Mouse (Mus musculus) liver, embryonic 11.5 days (tissue): ENCODE measurements around the gene Map4k4. TPM values are rescaled to one million over a fixed set of nuclear protein-coding genes. Genes with fewer than 3 reads are reported as not detected.
A peak's percentile ranks its signal among the peaks of the same experiment; 100 is the strongest.

Source experiments
- ATAC-seq: fragments of 200-750 bp; cut with Nextera tagmentation; replicated peaks from 2 replicates; pipeline ENCODE4 v1.8.0; 2017; ENCODE audit warnings: moderate number of reproducible peaks, mild to moderate bottlenecking, moderate TSS enrichment, moderate library complexity; ENCODE audit not compliant: low FRiP score
- DNase-seq: peaks from one replicate; pipeline ENCODE4 v3.0.0-alpha.2; 2017; ENCODE audit warnings: low spot score
- H3K27ac ChIP-seq: fragments of 300-500 bp; sonication (generic); 2 replicates; pipeline ENCODE4 v1.5.1; 2014; ENCODE audit warnings: mild to moderate bottlenecking, low read depth, low read length, control low read depth
- H3K27me3 ChIP-seq: fragments of 300-500 bp; sonication (generic); replicated peaks from 2 replicates; pipeline ENCODE4 v1.6.1; 2014; ENCODE audit warnings: low read length, mixed read lengths; ENCODE audit not compliant: control insufficient read depth, insufficient read depth
- H3K36me3 ChIP-seq: fragments of 300-500 bp; sonication (generic); 2 replicates; pipeline ENCODE4 v1.6.1; 2014; ENCODE audit warnings: mild to moderate bottlenecking, low read length, moderate library complexity, mixed read lengths; ENCODE audit not compliant: control insufficient read depth, insufficient read depth
- H3K4me1 ChIP-seq: fragments of 300-500 bp; sonication (generic); replicated peaks from 2 replicates; pipeline ENCODE4 v1.6.1; 2014; ENCODE audit warnings: low read length, mixed read lengths; ENCODE audit not compliant: control insufficient read depth, insufficient read depth
- H3K4me2 ChIP-seq: fragments of 300-500 bp; sonication (generic); 2 replicates; pipeline ENCODE4 v1.6.1; 2014; ENCODE audit warnings: mild to moderate bottlenecking, control low read depth, moderate library complexity
- H3K4me3 ChIP-seq: fragments of 300-500 bp; sonication (generic); 2 replicates; pipeline ENCODE4 v1.5.1; 2014; ENCODE audit warnings: low read depth, low read length, control low read depth
- H3K9ac ChIP-seq: fragments of 300-500 bp; sonication (generic); 2 replicates; pipeline ENCODE4 v1.6.1; 2014; ENCODE audit warnings: low read depth, low read length, control low read depth
- H3K9me3 ChIP-seq: fragments of 300-500 bp; sonication (generic); 2 replicates; pipeline ENCODE4 v1.6.1; 2016; ENCODE audit warnings: low read length, inconsistent platforms, mixed read lengths; ENCODE audit not compliant: control insufficient read depth
- WGBS: fragments of 180-500 bp; shearing (Covaris S2); extraction: QIAGEN DNeasy Blood & Tissue Kit; methylation state at CpG from one replicate; pipeline ENCODE4 v1.1.7; 2014; 5-methylcytosine and 5-hydroxymethylcytosine counted together
- polyA plus RNA-seq: library from polyadenylated mRNA; unstranded; fragments of >200 nt; fragmentation: Nextera tagmentation; extraction: Ambion mirVana; gene quantifications from 2 replicates; pipeline ENCODE4 v1.2.1, GENCODE M21; 2014

The Map4k4 gene
- polyA plus RNA-seq, 1 experiment from 2014 or later: 13.6 TPM

- 58% methylated on average over 4 of the region's 4 CpGs for WGBS
Measured at GRCm38 (mm10) chr1:39944972-39945323, 44.2 kb downstream of the Map4k4 start.

DNA sequence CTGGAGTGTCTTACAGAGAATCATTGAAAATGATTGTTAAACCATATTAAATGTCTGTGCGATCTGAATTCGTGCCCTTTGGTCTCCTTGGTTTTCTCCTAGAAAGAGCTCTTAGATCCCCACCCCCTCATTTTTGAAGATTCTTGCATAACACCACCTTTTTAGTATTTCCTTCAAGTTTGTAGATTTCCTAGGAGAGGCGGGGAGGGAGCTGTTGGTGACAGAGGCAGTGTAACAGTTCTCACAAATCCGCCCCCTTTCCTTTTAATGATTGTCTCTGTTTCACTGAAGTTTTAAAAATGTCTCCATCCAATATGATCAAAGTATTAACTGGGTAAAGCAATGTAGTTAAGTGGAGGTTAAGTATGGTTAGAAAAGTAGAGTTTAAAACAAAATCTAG is 45.7 kb downstream of the Map4k4 start:
- H3K4me1 ChIP-seq: peaks cover 47% of the 10 kb centered on the region
- WGBS: 85% methylated on average over 4 of the region's 4 CpGs
- H3K4me3 ChIP-seq: no peak overlapping the region
- DNase-seq: no peak
- H3K9me3 ChIP-seq: no peaks in the 10 kb centered on the region
- H3K9ac ChIP-seq: no peak overlapping the region
- no peak overlapping the region for H3K4me2 ChIP-seq
- ATAC-seq: no peak
- no peaks in the 10 kb centered on the region for H3K36me3 ChIP-seq
- no peaks in the 10 kb centered on the region for H3K27me3 ChIP-seq
- H3K27ac ChIP-seq: no peak overlapping the region

More at GRCm38 (mm10) chr1:39944972-39945323, 44.2 kb downstream of the Map4k4 start:
- Histone ChIP-seq H3K4me2 (no peak overlapping the region), H3K4me3 (no peak overlapping the region), H3K9ac (no peak overlapping the region), H3K27ac (no peak overlapping the region), H3K9me3 (no peaks in the 10 kb centered on the region), H3K4me1 (peaks cover 45% of the 10 kb centered on the region), H3K27me3 (no peaks in the 10 kb centered on the region), H3K36me3 (no peaks in the 10 kb centered on the region)
- DNase-seq: no peak
- no peak for ATAC-seq

DNA sequence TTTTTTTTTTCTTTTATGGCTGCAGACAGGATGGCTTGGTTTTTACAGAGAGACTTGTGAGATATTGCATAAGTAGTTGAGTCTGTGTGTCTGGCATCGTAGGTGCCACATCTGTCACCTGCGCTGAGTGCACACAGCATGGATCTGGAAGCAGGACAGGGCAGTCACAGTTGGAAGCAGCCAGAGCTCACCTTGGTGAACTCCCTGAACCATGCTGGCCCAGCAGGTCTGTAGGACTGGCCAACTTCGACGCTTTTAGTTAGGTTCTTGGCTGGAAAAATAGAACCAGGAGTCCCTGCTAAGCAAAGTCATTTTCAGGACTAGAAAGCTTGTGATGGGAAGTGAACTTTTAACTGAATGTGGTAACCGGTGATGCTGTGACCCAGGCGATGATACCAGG is 46.5 kb downstream of the Map4k4 start:
- WGBS: 79% methylated on average over 6 of the region's 6 CpGs
- ATAC-seq: no peak
- Histone ChIP-seq H3K27ac (no peak overlapping the region), H3K4me1 (peaks cover 46% of the 10 kb centered on the region), H3K9me3 (no peaks in the 10 kb centered on the region), H3K4me2 (no peak overlapping the region), H3K36me3 (no peaks in the 10 kb centered on the region), H3K4me3 (no peak overlapping the region), H3K27me3 (no peaks in the 10 kb centered on the region), H3K9ac (no peak overlapping the region)
- no peak for DNase-seq

DNA sequence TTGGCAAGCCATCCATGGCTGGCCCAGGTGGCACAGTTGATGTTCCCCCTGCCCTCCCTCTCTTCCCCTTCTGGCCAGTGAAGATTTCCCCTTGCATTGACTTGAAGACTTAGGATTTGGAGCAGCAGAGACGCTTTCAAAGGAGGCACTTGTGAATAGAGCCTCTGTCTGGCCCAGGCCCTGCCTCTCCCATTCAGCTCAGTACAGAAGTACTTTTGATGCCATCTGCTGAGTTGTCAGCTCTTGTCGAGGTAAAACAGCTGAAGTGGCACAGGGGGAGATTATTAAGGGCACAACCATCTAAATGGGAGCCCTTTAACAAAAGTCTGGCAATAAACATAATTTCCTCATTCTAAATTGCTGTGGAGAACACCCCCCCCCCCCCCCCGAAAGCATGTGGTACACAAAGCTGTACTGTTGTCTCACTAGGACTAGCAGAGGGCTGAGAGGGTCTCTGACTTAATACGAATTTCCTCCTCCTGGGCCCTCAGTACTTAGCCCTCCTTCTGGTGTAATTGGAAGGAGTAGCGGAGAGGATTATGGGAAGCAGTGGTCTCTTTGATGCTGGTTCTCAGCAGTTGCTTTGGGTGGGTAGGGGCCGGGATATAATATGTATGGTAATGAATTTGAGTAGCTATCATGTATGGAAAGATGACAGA is 47.1 kb downstream of the Map4k4 start:
- peaks cover 45% of the 10 kb centered on the region for H3K4me1 ChIP-seq
- no peak for DNase-seq
- no peak overlapping the region for H3K4me2 ChIP-seq
- 70% methylated on average over 6 of the region's 6 CpGs for WGBS
- no peak overlapping the region for H3K9ac ChIP-seq
- no peak for ATAC-seq
- H3K27ac ChIP-seq: no peak overlapping the region
- no peaks in the 10 kb centered on the region for H3K36me3 ChIP-seq
- H3K9me3 ChIP-seq: no peaks in the 10 kb centered on the region
- H3K4me3 ChIP-seq: no peak overlapping the region
- no peaks in the 10 kb centered on the region for H3K27me3 ChIP-seq

GRCm38 (mm10) chr1:39949205-39949604 is 48.5 kb downstream of the Map4k4 start:
- H3K4me1 ChIP-seq: peaks cover 45% of the 10 kb centered on the region
- 29% methylated on average over 5 of the region's 5 CpGs for WGBS
- no peak overlapping the region for H3K4me3 ChIP-seq
- peak overlapping the region; percentile 2 for H3K4me2 ChIP-seq
- H3K9me3 ChIP-seq: no peaks in the 10 kb centered on the region
- no peaks in the 10 kb centered on the region for H3K27me3 ChIP-seq
- H3K9ac ChIP-seq: no peak overlapping the region
- no peak overlapping the region for H3K27ac ChIP-seq
- ATAC-seq (peak; percentile 79), DNase-seq (no peak)
- H3K36me3 ChIP-seq: no peaks in the 10 kb centered on the region

GRCm38 (mm10) chr1:39949790-39950462 is 49.2 kb downstream of the Map4k4 start:
- Histone ChIP-seq H3K9me3 (no peaks in the 10 kb centered on the region), H3K4me1 (peaks cover 40% of the 10 kb centered on the region), H3K27me3 (no peaks in the 10 kb centered on the region), H3K4me2 (0 out of 2 replicates have a peak overlapping the region, but pooled peaks have one; percentile 5), H3K9ac (no peak overlapping the region), H3K36me3 (no peaks in the 10 kb centered on the region), H3K27ac (no peak overlapping the region), H3K4me3 (no peak overlapping the region)
- ATAC-seq (peak; percentile 91), DNase-seq (peak; percentile 67)
- 34% methylated on average over 10 of the region's 10 CpGs for WGBS

- no peaks in the 10 kb centered on the region for H3K9me3 ChIP-seq
- no peaks in the 10 kb centered on the region for H3K36me3 ChIP-seq
- H3K4me3 ChIP-seq: no peak overlapping the region
- peaks cover 41% of the 10 kb centered on the region for H3K4me1 ChIP-seq
- WGBS: 53% methylated on average over 3 of the region's 3 CpGs
- H3K9ac ChIP-seq: no peak overlapping the region
- ATAC-seq: no peak
- no peaks in the 10 kb centered on the region for H3K27me3 ChIP-seq
- no peak for DNase-seq
- no peak overlapping the region for H3K4me2 ChIP-seq
- no peak overlapping the region for H3K27ac ChIP-seq
Measured at GRCm38 (mm10) chr1:39950590-39950989, 49.9 kb downstream of the Map4k4 start.

- no peak for DNase-seq
- no peak overlapping the region for H3K4me3 ChIP-seq
- no peak overlapping the region for H3K27ac ChIP-seq
- no peaks in the 10 kb centered on the region for H3K36me3 ChIP-seq
- no peaks in the 10 kb centered on the region for H3K9me3 ChIP-seq
- WGBS: 68% methylated on average over 3 of the region's 3 CpGs
- H3K4me1 ChIP-seq: peaks cover 47% of the 10 kb centered on the region
- H3K27me3 ChIP-seq: no peaks in the 10 kb centered on the region
- H3K4me2 ChIP-seq: no peak overlapping the region
- H3K9ac ChIP-seq: no peak overlapping the region
- ATAC-seq: no peak
Measured at GRCm38 (mm10) chr1:39954652-39955051, 53.9 kb downstream of the Map4k4 start.

GRCm38 (mm10) chr1:39956712-39957111 is 56.0 kb downstream of the Map4k4 start:
- no peaks in the 10 kb centered on the region for H3K36me3 ChIP-seq
- H3K9ac ChIP-seq: no peak overlapping the region
- H3K9me3 ChIP-seq: no peaks in the 10 kb centered on the region
- no peak overlapping the region for H3K4me2 ChIP-seq
- no peak overlapping the region for H3K27ac ChIP-seq
- H3K4me3 ChIP-seq: no peak overlapping the region
- ATAC-seq: no peak
- H3K4me1 ChIP-seq: peaks cover 40% of the 10 kb centered on the region
- no peaks in the 10 kb centered on the region for H3K27me3 ChIP-seq
- WGBS: 70% methylated on average over 5 of the region's 5 CpGs
- DNase-seq: no peak
